Mouse (Mus musculus) hindbrain, embryonic 13.5 days (tissue): Measurements from ENCODE around the gene Adcy1. TPM values are rescaled to one million over a fixed set of nuclear protein-coding genes. Genes with fewer than 3 reads are reported as not detected.

ENCODE experiments used
- ATAC-seq: fragments of 200-750 bp; cut with Nextera tagmentation; 2 replicates; pipeline ENCODE4 v1.8.0; 2017; ENCODE audit warnings: moderate TSS enrichment; ENCODE audit not compliant: low FRiP score
- H3K27ac ChIP-seq: fragments of 300-500 bp; sonication (generic); 2 replicates; pipeline ENCODE4 v1.5.1; 2015; ENCODE audit warnings: inconsistent platforms, mild to moderate bottlenecking, moderate library complexity
- H3K27me3 ChIP-seq: fragments of 300-500 bp; sonication (generic); 2 replicates; pipeline ENCODE4 v1.6.1; 2015; ENCODE audit warnings: mild to moderate bottlenecking, inconsistent platforms
- H3K36me3 ChIP-seq: fragments of 300-500 bp; sonication (generic); 2 replicates; pipeline ENCODE4 v1.6.1; 2015; ENCODE audit warnings: mild to moderate bottlenecking, inconsistent platforms
- H3K4me1 ChIP-seq: fragments of 300-500 bp; sonication (generic); replicated peaks from 2 replicates; pipeline ENCODE4 v1.6.1; 2015; ENCODE audit warnings: inconsistent platforms
- H3K4me2 ChIP-seq: fragments of 300-500 bp; sonication (generic); 2 replicates; pipeline ENCODE4 v1.6.1; 2015; ENCODE audit warnings: inconsistent platforms, mild to moderate bottlenecking, moderate library complexity
- H3K4me3 ChIP-seq: fragments of 300-500 bp; sonication (generic); 2 replicates; pipeline ENCODE4 v1.5.1; 2015; ENCODE audit warnings: mild to moderate bottlenecking, inconsistent platforms
- H3K9ac ChIP-seq: fragments of 300-500 bp; sonication (generic); 2 replicates; pipeline ENCODE4 v1.6.1; 2015; ENCODE audit warnings: mild to moderate bottlenecking, inconsistent platforms
- H3K9me3 ChIP-seq: fragments of 300-500 bp; sonication (generic); 2 replicates; pipeline ENCODE4 v1.6.1; 2016; ENCODE audit warnings: inconsistent platforms
- WGBS: fragments of 180-500 bp; shearing (Covaris S2); methylation state at CpG from one replicate; pipeline ENCODE4 v1.1.7; 2015; 5-methylcytosine and 5-hydroxymethylcytosine counted together
- polyA plus RNA-seq: library from polyadenylated mRNA; unstranded; fragments of >200 nt; fragmentation: Nextera tagmentation; extraction: Ambion mirVana; gene quantifications from 2 replicates; pipeline ENCODE4 v1.2.1, GENCODE M21; 2015

Adcy1 gene
- polyA plus RNA-seq, 1 experiment from 2014 or later: 4.5 TPM

- Histone ChIP-seq H3K27me3 (no peaks in the 10 kb centered on the region), H3K4me3 (no peak overlapping the region), H3K9ac (no peak overlapping the region), H3K4me2 (no peak overlapping the region), H3K27ac (peak overlapping the region; percentile 18; the same call in 1 of the 2 replicates), H3K36me3 (peaks cover 8% of the 10 kb centered on the region; the same call in 1 of the 2 replicates), H3K4me1 (peaks cover 12% of the 10 kb centered on the region), H3K9me3 (no peaks in the 10 kb centered on the region)
- ATAC-seq: no peak
- WGBS: 66% methylated on average over 6 of the region's 6 CpGs
Measured at GRCm38 (mm10) chr11:7113687-7114086, 50.4 kb downstream of the Adcy1 start.

- Histone ChIP-seq H3K27ac (no peak overlapping the region), H3K27me3 (no peaks in the 10 kb centered on the region)
Measured at GRCm38 (mm10) chr11:7114312-7114711, 51.0 kb downstream of the Adcy1 start.

GRCm38 (mm10) chr11:7116647-7117046 lies 53.4 kb downstream of the Adcy1 start:
- H3K9ac ChIP-seq: no peak overlapping the region
- WGBS: 69% methylated on average over 2 of the region's 2 CpGs
- ATAC-seq: no peak
- H3K9me3 ChIP-seq: no peaks in the 10 kb centered on the region
- no peak overlapping the region for H3K4me2 ChIP-seq
- H3K27me3 ChIP-seq: no peaks in the 10 kb centered on the region
- peaks cover 12% of the 10 kb centered on the region for H3K4me1 ChIP-seq
- no peaks in the 10 kb centered on the region for H3K36me3 ChIP-seq
- H3K27ac ChIP-seq: no peak overlapping the region
- no peak overlapping the region for H3K4me3 ChIP-seq

More at GRCm38 (mm10) chr11:7114312-7114711, 51.0 kb downstream of the Adcy1 start:
- peaks cover 12% of the 10 kb centered on the region for H3K4me1 ChIP-seq
- WGBS: 62% methylated on average over 9 of the region's 9 CpGs
- no peak overlapping the region for H3K4me2 ChIP-seq
- H3K9ac ChIP-seq: no peak overlapping the region
- H3K9me3 ChIP-seq: no peaks in the 10 kb centered on the region
- H3K4me3 ChIP-seq: no peak overlapping the region
- no peak for ATAC-seq
- peaks cover 4% of the 10 kb centered on the region; the same call in 1 of the 2 replicates for H3K36me3 ChIP-seq

GRCm38 (mm10) chr11:7129319-7130051 lies 66.2 kb downstream of the Adcy1 start:
- no peak overlapping the region for H3K4me3 ChIP-seq
- peaks cover 9% of the 10 kb centered on the region for H3K36me3 ChIP-seq
- H3K4me2 ChIP-seq: no peak overlapping the region
- H3K27me3 ChIP-seq: no peaks in the 10 kb centered on the region
- no peak overlapping the region for H3K27ac ChIP-seq
- no peak for ATAC-seq
- no peaks in the 10 kb centered on the region for H3K9me3 ChIP-seq
- H3K4me1 ChIP-seq: 0 out of 2 replicates have a peak, but pooled peaks cover 3% of the 10 kb centered on the region
- 71% methylated on average over 8 of the region's 8 CpGs for WGBS
- H3K9ac ChIP-seq: no peak overlapping the region

GRCm38 (mm10) chr11:7132736-7133387 lies 69.6 kb downstream of the Adcy1 start:
- 91% methylated on average over 7 of the region's 7 CpGs for WGBS
- no peak overlapping the region for H3K4me3 ChIP-seq
- H3K4me2 ChIP-seq: no peak overlapping the region

GRCm38 (mm10) chr11:7133736-7134135 lies 70.4 kb downstream of the Adcy1 start:
- H3K4me2 ChIP-seq: no peak overlapping the region
- no peak overlapping the region for H3K4me3 ChIP-seq
- H3K4me1 ChIP-seq: no peaks in the 10 kb centered on the region
- H3K9ac ChIP-seq: no peak overlapping the region
- ATAC-seq: no peak
- no peak overlapping the region for H3K27ac ChIP-seq
- H3K9me3 ChIP-seq: no peaks in the 10 kb centered on the region
- 95% methylated on average over 5 of the region's 5 CpGs for WGBS
- peaks cover 16% of the 10 kb centered on the region for H3K36me3 ChIP-seq
- no peaks in the 10 kb centered on the region for H3K27me3 ChIP-seq

More at GRCm38 (mm10) chr11:7132736-7133387, 69.6 kb downstream of the Adcy1 start:
- H3K9ac ChIP-seq: no peak overlapping the region
- H3K36me3 ChIP-seq: peaks cover 9% of the 10 kb centered on the region
- H3K27me3 ChIP-seq: no peaks in the 10 kb centered on the region
- no peak for ATAC-seq
- H3K9me3 ChIP-seq: no peaks in the 10 kb centered on the region
- no peak overlapping the region for H3K27ac ChIP-seq
- H3K4me1 ChIP-seq: no peaks in the 10 kb centered on the region

GRCm38 (mm10) chr11:7134319-7134718 lies 71.0 kb downstream of the Adcy1 start:
- ATAC-seq: no peak
- Histone ChIP-seq H3K9ac (no peak overlapping the region), H3K4me1 (no peaks in the 10 kb centered on the region), H3K4me3 (no peak overlapping the region), H3K9me3 (no peaks in the 10 kb centered on the region), H3K27me3 (no peaks in the 10 kb centered on the region), H3K27ac (no peak overlapping the region), H3K4me2 (no peak overlapping the region), H3K36me3 (peaks cover 21% of the 10 kb centered on the region)
- 82% methylated on average over 5 of the region's 5 CpGs for WGBS

- H3K9ac ChIP-seq: no peak overlapping the region
- no peak overlapping the region for H3K27ac ChIP-seq
- H3K36me3 ChIP-seq: peaks cover 29% of the 10 kb centered on the region
- no peak overlapping the region for H3K4me2 ChIP-seq
- 62% methylated on average over 6 of the region's 6 CpGs for WGBS
- no peaks in the 10 kb centered on the region for H3K27me3 ChIP-seq
- ATAC-seq: no peak
- H3K4me3 ChIP-seq: no peak overlapping the region
- H3K4me1 ChIP-seq: no peaks in the 10 kb centered on the region
- no peaks in the 10 kb centered on the region for H3K9me3 ChIP-seq
Measured at GRCm38 (mm10) chr11:7135301-7135700, 72.0 kb downstream of the Adcy1 start.

GRCm38 (mm10) chr11:7135763-7136162 lies 72.5 kb downstream of the Adcy1 start:
- no peaks in the 10 kb centered on the region for H3K4me1 ChIP-seq
- H3K27ac ChIP-seq: no peak overlapping the region
- H3K4me2 ChIP-seq: no peak overlapping the region
- H3K27me3 ChIP-seq: no peaks in the 10 kb centered on the region
- H3K36me3 ChIP-seq: peaks cover 26% of the 10 kb centered on the region
- no peak overlapping the region for H3K9ac ChIP-seq
- WGBS: 81% methylated on average over 9 of the region's 9 CpGs
- H3K4me3 ChIP-seq: no peak overlapping the region
- ATAC-seq: no peak
- H3K9me3 ChIP-seq: no peaks in the 10 kb centered on the region

GRCm38 (mm10) chr11:7136246-7136855 lies 73.1 kb downstream of the Adcy1 start:
- Histone ChIP-seq H3K4me1 (no peaks in the 10 kb centered on the region), H3K9ac (no peak overlapping the region), H3K4me2 (no peak overlapping the region), H3K27me3 (no peaks in the 10 kb centered on the region), H3K36me3 (peaks cover 24% of the 10 kb centered on the region), H3K4me3 (no peak overlapping the region), H3K27ac (no peak overlapping the region), H3K9me3 (no peaks in the 10 kb centered on the region)
- WGBS: 93% methylated on average over 5 of the region's 5 CpGs
- ATAC-seq: no peak

- WGBS: 94% methylated on average over 8 of the region's 8 CpGs
- H3K4me2 ChIP-seq: no peak overlapping the region
- H3K9me3 ChIP-seq: no peaks in the 10 kb centered on the region
- H3K4me3 ChIP-seq: no peak overlapping the region
- no peak overlapping the region for H3K9ac ChIP-seq
- H3K4me1 ChIP-seq: no peaks in the 10 kb centered on the region; the same call in 1 of the 2 replicates
- ATAC-seq: no peak
- no peak overlapping the region for H3K27ac ChIP-seq
- peaks cover 24% of the 10 kb centered on the region for H3K36me3 ChIP-seq
- H3K27me3 ChIP-seq: no peaks in the 10 kb centered on the region
Measured at GRCm38 (mm10) chr11:7138370-7138769, 75.1 kb downstream of the Adcy1 start.

GRCm38 (mm10) chr11:7140449-7140848 lies 77.2 kb downstream of the Adcy1 start:
- ATAC-seq: no peak
- H3K4me1 ChIP-seq: no peaks in the 10 kb centered on the region; the same call in 1 of the 2 replicates
- no peaks in the 10 kb centered on the region for H3K9me3 ChIP-seq
- H3K27me3 ChIP-seq: no peaks in the 10 kb centered on the region
- no peak overlapping the region for H3K9ac ChIP-seq
- H3K4me3 ChIP-seq: no peak overlapping the region
- H3K36me3 ChIP-seq: peaks cover 32% of the 10 kb centered on the region
- WGBS: 98% methylated on average over 3 of the region's 3 CpGs
- no peak overlapping the region for H3K27ac ChIP-seq
- H3K4me2 ChIP-seq: no peak overlapping the region
